Mouse (Mus musculus) liver, adult 2 months (tissue): ENCODE results near the gene Lamp2. TPM values are rescaled to one million over a fixed set of nuclear protein-coding genes. Genes with fewer than 3 reads are reported as not detected.

Experiments
- DNase-seq: peaks from one replicate; pipeline ENCODE4 v3.0.0-alpha.2; 2011; ENCODE audit warnings: low read depth, low spot score; ENCODE audit errors: extremely low read depth
- H3K27ac ChIP-seq: fragments of 200-500 bp; replicated peaks from 2 replicates; pipeline ENCODE4 v1.5.1; 2012; ENCODE audit warnings: low read depth, mild to moderate bottlenecking, control low read depth, inconsistent platforms, low read length; ENCODE audit not compliant: insufficient read depth
- H3K27me3 ChIP-seq: fragments of 200-500 bp; 2 replicates; pipeline ENCODE4 v1.6.1; 2012; ENCODE audit warnings: mild to moderate bottlenecking, moderate library complexity, low read length, inconsistent platforms; ENCODE audit not compliant: control insufficient read depth, insufficient read depth
- H3K36me3 ChIP-seq: fragments of 200-500 bp; 2 replicates; pipeline ENCODE4 v1.6.1; 2012; ENCODE audit warnings: low read length, inconsistent platforms; ENCODE audit not compliant: control insufficient read depth, insufficient read depth
- H3K4me1 ChIP-seq: fragments of 200-500 bp; 2 replicates; pipeline ENCODE4 v1.6.1; 2011; ENCODE audit warnings: low read length; ENCODE audit not compliant: control insufficient read depth, insufficient read depth
- H3K4me3 ChIP-seq: fragments of 200-500 bp; 2 replicates; pipeline ENCODE4 v1.5.1; 2011; ENCODE audit warnings: low read depth, mild to moderate bottlenecking, control low read depth, low read length, moderate library complexity; ENCODE audit not compliant: insufficient read depth
- H3K79me2 ChIP-seq: fragments of 200-500 bp; 2 replicates; pipeline ENCODE4 v1.6.1; 2012; ENCODE audit warnings: inconsistent platforms, mild to moderate bottlenecking, low read length, moderate library complexity; ENCODE audit not compliant: control insufficient read depth, insufficient read depth
- H3K9ac ChIP-seq: fragments of 200-500 bp; 2 replicates; pipeline ENCODE4 v1.6.1; 2012; ENCODE audit warnings: low read depth, mild to moderate bottlenecking, control low read depth, inconsistent platforms, low read length
- CTCF ChIP-seq: fragments of 200-500 bp; IDR thresholded peaks from 2 replicates; pipeline ENCODE4 v1.5.1; 2011; ENCODE audit warnings: low read depth, low read length, control low read depth
- POLR2A ChIP-seq: fragments of 200-500 bp; IDR thresholded peaks from 2 replicates; pipeline ENCODE4 v1.6.1; 2011; ENCODE audit warnings: low read length, control low read depth; ENCODE audit not compliant: insufficient read depth; ENCODE audit errors: extremely low read depth
- WGBS: fragments of 180-500 bp; shearing (Covaris S2); methylation state at CpG from one replicate; pipeline ENCODE4 v1.1.7; 2018; 5-methylcytosine and 5-hydroxymethylcytosine counted together
- polyA plus RNA-seq: library from polyadenylated mRNA; depleted of rRNA; stranded (reverse); fragments of >200 nt; gene quantifications from 2 replicates; pipeline ENCODE4 v1.2.3, GENCODE M21; 2012
- total RNA-seq: library from RNA; depleted of rRNA; stranded (reverse); fragments of >200 nt; gene quantifications from 2 replicates; pipeline ENCODE4 v1.2.3, GENCODE M21; 2014

Lamp2 gene
- total and polyA plus RNA-seq, 2 experiments, result 203 to 458 TPM

GRCm38 (mm10) chrX:38426043-38426442 is 30.2 kb downstream of the Lamp2 start:
- no peak for TF ChIP-seq CTCF
- no peak for TF ChIP-seq POLR2A
- no peaks in the 10 kb centered on the region for H3K27me3 ChIP-seq
- WGBS, result 29% methylated on average over 1 of the region's 1 CpGs
- peak; percentile 56 for DNase-seq
- peaks cover 67% of the 10 kb centered on the region for H3K36me3 ChIP-seq
- H3K79me2 ChIP-seq, result no peaks in the 10 kb centered on the region; the same call in 1 of the 2 replicates
- H3K4me1 ChIP-seq, result peaks cover 18% of the 10 kb centered on the region
- no peak overlapping the region for H3K4me3 ChIP-seq
- no peak overlapping the region for H3K9ac ChIP-seq
- H3K27ac ChIP-seq, result 0 out of 2 replicates have a peak overlapping the region, but pooled peaks have one; percentile 65

GRCm38 (mm10) chrX:38423096-38423495 is 33.2 kb downstream of the Lamp2 start:
- WGBS, result 9% methylated on average over 3 of the region's 3 CpGs
- peak overlapping the region; percentile 16; the same call in 1 of the 2 replicates for H3K27ac ChIP-seq
- TF ChIP-seq CTCF (no peak), POLR2A (no peak)

GRCm38 (mm10) chrX:38422396-38422795 is 33.9 kb downstream of the Lamp2 start:
- H3K9ac ChIP-seq, result no peak overlapping the region
- no peak for TF ChIP-seq CTCF
- no peak for TF ChIP-seq POLR2A
- H3K4me3 ChIP-seq, result no peak overlapping the region
- no peak overlapping the region for H3K27ac ChIP-seq
- H3K27me3 ChIP-seq, result no peaks in the 10 kb centered on the region
- peaks cover 13% of the 10 kb centered on the region for H3K4me1 ChIP-seq
- peaks cover 52% of the 10 kb centered on the region for H3K36me3 ChIP-seq
- DNase-seq, result peak; percentile 75
- WGBS, result 24% methylated on average over 3 of the region's 3 CpGs
- no peaks in the 10 kb centered on the region; the same call in 1 of the 2 replicates for H3K79me2 ChIP-seq

More at GRCm38 (mm10) chrX:38423096-38423495, 33.2 kb downstream of the Lamp2 start:
- DNase-seq, result peak; percentile 57
- Histone ChIP-seq H3K9ac (no peak overlapping the region), H3K36me3 (peaks cover 53% of the 10 kb centered on the region), H3K4me3 (no peak overlapping the region), H3K79me2 (no peaks in the 10 kb centered on the region), H3K27me3 (no peaks in the 10 kb centered on the region), H3K4me1 (peaks cover 13% of the 10 kb centered on the region)

GRCm38 (mm10) chrX:38403879-38404278 is 52.4 kb downstream of the Lamp2 start:
- Histone ChIP-seq H3K27ac (peak overlapping the region; percentile 38), H3K27me3 (no peaks in the 10 kb centered on the region), H3K36me3 (peaks cover 8% of the 10 kb centered on the region; the same call in 1 of the 2 replicates), H3K4me1 (peaks cover 24% of the 10 kb centered on the region), H3K79me2 (no peaks in the 10 kb centered on the region), H3K4me3 (no peak overlapping the region), H3K9ac (no peak overlapping the region)
- TF ChIP-seq POLR2A, result no peak
- TF ChIP-seq CTCF, result no peak
- 33% methylated on average over 3 of the region's 3 CpGs for WGBS
- DNase-seq, result no peak

GRCm38 (mm10) chrX:38402981-38403380 is 53.3 kb downstream of the Lamp2 start:
- Histone ChIP-seq H3K36me3 (peaks cover 5% of the 10 kb centered on the region; the same call in 1 of the 2 replicates), H3K79me2 (no peaks in the 10 kb centered on the region), H3K4me1 (peaks cover 24% of the 10 kb centered on the region), H3K4me3 (no peak overlapping the region), H3K9ac (no peak overlapping the region), H3K27ac (peak overlapping the region; percentile 79), H3K27me3 (no peaks in the 10 kb centered on the region)
- TF ChIP-seq POLR2A, result no peak
- no peak for TF ChIP-seq CTCF
- WGBS, result 24% methylated on average over 5 of the region's 5 CpGs
- DNase-seq, result peak; percentile 74

- H3K27me3 ChIP-seq, result no peaks in the 10 kb centered on the region
- peaks cover 21% of the 10 kb centered on the region for H3K4me1 ChIP-seq
- peaks cover 2% of the 10 kb centered on the region; the same call in 1 of the 2 replicates for H3K36me3 ChIP-seq
- no peak overlapping the region for H3K4me3 ChIP-seq
- H3K9ac ChIP-seq, result no peak overlapping the region
- TF ChIP-seq CTCF (no peak), POLR2A (no peak)
- peak overlapping the region; percentile 81 for H3K27ac ChIP-seq
- H3K79me2 ChIP-seq, result no peaks in the 10 kb centered on the region
- WGBS, result 0% methylated on average over 6 of the region's 6 CpGs
- peak; percentile 70 for DNase-seq
These were observed 54.2 kb downstream of the Lamp2 start for GRCm38 (mm10) chrX:38402004-38402403.
